Mouse (Mus musculus): ENCODE data around the gene Prcp. TPM values are rescaled to one million over a fixed set of nuclear protein-coding genes. Genes with fewer than 3 reads are reported as not detected.
"Not testable (repeated sequence)": the region's sequence is repeated elsewhere in the genome, so short reads cannot be mapped to it uniquely, and the experiment has no call there.

Gene Prcp
- polyA plus RNA-seq, 1 experiment from 2014 or later, result 32.2 TPM

DNA sequence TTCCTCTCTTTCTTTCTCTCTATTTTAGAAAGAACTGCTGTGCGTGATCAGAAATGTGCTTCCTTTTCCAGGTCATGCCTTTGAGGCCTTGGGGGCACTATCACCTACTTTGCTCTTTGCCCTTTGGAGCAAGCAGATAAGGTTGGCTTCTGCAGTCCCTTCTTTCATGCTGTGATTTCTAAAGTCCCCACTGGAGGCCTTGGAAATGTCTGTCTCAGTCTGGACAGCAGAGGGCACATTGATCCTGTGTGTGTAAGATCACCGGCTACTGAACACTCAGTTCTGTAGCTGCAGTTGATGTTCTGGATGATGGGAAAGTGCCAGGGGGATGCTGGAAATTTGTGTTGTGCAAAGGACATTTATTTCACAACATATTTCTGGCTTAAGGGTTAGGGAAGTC, 22.8 kb downstream of the Prcp start:
- no peak overlapping the region for H3K4me2 ChIP-seq (ENCODE audit: low read depth, low read length)
- H3K27me3 ChIP-seq (replicated peaks; ENCODE audit: control insufficient read depth, insufficient read depth, low read length), result no peaks in the 10 kb centered on the region
- WGBS, result 57% methylated on average over 2 of the region's 2 CpGs
- no peak overlapping the region for H3K9ac ChIP-seq (ENCODE audit: low read depth, low read length)
- no peaks in the 10 kb centered on the region for H3K4me1 ChIP-seq (ENCODE audit: control insufficient read depth, insufficient read depth, low read length)
- no peaks in the 10 kb centered on the region for H3K36me3 ChIP-seq (ENCODE audit: control insufficient read depth, insufficient read depth, low read length)
- ATAC-seq (ENCODE audit: low read depth) (0 out of 2 replicates have a peak, but pooled peaks have one; percentile 60), DNase-seq (ENCODE audit: low spot score) (peak; percentile 32)
- no peak overlapping the region for H3K4me3 ChIP-seq (ENCODE audit: low read depth, low read length)
- H3K9me3 ChIP-seq (ENCODE audit: control insufficient read depth, low read length), result peaks cover 7% of the 10 kb centered on the region
- H3K27ac ChIP-seq (replicated peaks; ENCODE audit: low read depth, low read length), result no peak overlapping the region

DNA sequence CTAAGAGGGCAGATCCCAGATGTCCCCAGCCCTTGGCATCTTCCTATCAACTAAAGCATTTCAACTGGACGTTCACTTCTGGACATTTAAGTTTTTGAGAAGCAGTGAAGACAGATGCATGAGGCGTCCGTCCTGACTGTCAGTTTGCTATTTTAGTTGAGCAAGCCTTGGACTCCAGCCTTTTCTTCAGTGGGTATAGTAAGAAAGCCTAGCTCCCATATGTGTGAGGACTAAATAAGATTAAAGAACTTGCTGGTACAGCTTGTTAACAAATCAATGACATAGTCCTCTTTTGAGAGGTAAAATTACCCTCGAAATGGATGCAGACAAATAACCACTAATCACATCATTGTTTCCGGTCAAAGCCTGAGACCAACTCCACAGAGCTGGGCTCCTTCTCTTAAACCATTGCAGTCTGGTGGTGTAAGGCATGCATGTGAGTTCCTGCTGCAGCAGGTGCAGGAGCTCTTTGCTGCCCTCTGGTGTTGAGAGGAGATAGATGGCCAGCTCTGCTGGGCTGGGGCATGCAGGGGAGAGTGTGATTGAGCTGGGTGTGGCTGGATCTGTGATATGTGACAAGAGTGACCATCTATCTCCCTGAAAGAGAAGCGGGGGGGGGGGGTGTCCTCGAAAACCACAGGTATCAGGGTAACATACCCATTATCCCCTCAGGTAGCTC, 29.2 kb downstream of the Prcp start:
- Histone ChIP-seq H3K4me2 (ENCODE audit: low read depth, low read length) (no peak overlapping the region), H3K4me1 (ENCODE audit: control insufficient read depth, insufficient read depth, low read length) (no peaks in the 10 kb centered on the region), H3K36me3 (ENCODE audit: control insufficient read depth, insufficient read depth, low read length) (no peaks in the 10 kb centered on the region), H3K27me3 (replicated peaks; ENCODE audit: control insufficient read depth, insufficient read depth, low read length) (no peaks in the 10 kb centered on the region), H3K9me3 (ENCODE audit: control insufficient read depth, low read length) (no peaks in the 10 kb centered on the region), H3K9ac (ENCODE audit: low read depth, low read length) (no peak overlapping the region), H3K4me3 (ENCODE audit: low read depth, low read length) (no peak overlapping the region), H3K27ac (replicated peaks; ENCODE audit: low read depth, low read length) (no peak overlapping the region)
- ATAC-seq (ENCODE audit: low read depth) (peak; percentile 90; the same call in 1 of the 2 replicates), DNase-seq (ENCODE audit: low spot score) (peak; percentile 69)
- 44% methylated on average over 7 of the region's 7 CpGs for WGBS

DNA sequence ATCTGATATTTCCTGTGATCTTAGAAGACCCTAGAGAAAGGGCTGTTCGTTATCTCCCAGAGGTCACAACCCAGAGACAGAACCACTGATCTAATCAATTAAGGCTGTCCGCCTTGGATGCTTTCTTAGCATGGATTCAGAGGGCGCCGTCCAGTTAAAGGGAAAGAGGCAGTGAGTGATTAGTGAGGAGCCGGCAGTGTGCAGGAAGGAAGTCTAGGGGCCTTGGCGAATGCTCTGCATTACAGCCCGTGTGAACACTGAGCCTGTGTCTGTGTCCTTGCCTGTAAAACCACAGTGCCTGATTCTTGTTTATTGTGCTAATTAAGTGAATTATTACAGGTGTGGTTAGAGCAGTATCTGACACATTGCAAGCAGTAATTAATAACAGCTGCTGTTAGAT, 30.0 kb downstream of the Prcp start:
- H3K4me2 ChIP-seq (ENCODE audit: low read depth, low read length); H3K27ac ChIP-seq (replicated peaks; ENCODE audit: low read depth, low read length); H3K4me1 ChIP-seq (ENCODE audit: control insufficient read depth, insufficient read depth, low read length); H3K36me3 ChIP-seq (ENCODE audit: control insufficient read depth, insufficient read depth, low read length); H3K9ac ChIP-seq (ENCODE audit: low read depth, low read length); ATAC-seq (ENCODE audit: low read depth); H3K9me3 ChIP-seq (ENCODE audit: control insufficient read depth, low read length); H3K27me3 ChIP-seq (replicated peaks; ENCODE audit: control insufficient read depth, insufficient read depth, low read length); H3K4me3 ChIP-seq (ENCODE audit: low read depth, low read length); DNase-seq (ENCODE audit: low spot score): not testable (repeated sequence)
- 23% methylated on average over 7 of the region's 7 CpGs for WGBS

DNA sequence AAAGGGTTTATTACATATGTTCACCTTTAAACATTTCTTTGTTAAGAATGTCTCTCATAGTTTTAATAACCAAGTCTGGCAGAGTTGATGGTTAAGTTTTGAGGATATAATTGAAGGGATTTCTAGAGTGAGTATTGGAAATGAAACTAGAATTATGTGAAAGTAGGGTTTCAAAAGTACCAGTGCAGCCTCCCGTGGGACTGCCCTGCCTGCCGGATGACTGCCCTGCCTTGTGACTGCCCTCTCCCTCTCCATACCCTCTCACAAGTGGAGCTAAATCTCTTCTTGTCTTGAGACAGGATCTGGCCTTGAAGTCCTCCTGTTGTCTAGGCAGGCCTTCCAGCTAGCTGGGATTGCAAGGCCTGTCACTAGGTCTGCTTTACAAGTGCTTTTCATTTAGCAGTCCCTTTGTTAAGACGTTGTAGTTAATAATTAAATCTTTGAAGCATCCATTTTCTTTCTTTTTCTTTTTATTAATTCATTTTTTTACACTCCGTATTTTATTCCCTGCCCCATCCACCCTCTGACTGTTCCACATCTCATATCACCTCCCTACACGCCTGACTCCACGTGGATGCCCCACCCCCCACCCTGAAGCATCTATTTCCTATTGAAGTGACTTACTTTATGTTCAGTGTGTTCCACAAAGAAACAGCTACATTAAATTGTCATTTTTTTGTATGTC, 46.0 kb downstream of the Prcp start:
- Histone ChIP-seq H3K9me3 (ENCODE audit: control insufficient read depth, low read length) (no peaks in the 10 kb centered on the region), H3K4me2 (ENCODE audit: low read depth, low read length) (no peak overlapping the region), H3K9ac (ENCODE audit: low read depth, low read length) (no peak overlapping the region), H3K4me1 (ENCODE audit: control insufficient read depth, insufficient read depth, low read length) (no peaks in the 10 kb centered on the region), H3K27me3 (replicated peaks; ENCODE audit: control insufficient read depth, insufficient read depth, low read length) (no peaks in the 10 kb centered on the region), H3K36me3 (ENCODE audit: control insufficient read depth, insufficient read depth, low read length) (no peaks in the 10 kb centered on the region), H3K27ac (replicated peaks; ENCODE audit: low read depth, low read length) (no peak overlapping the region), H3K4me3 (ENCODE audit: low read depth, low read length) (no peak overlapping the region)
- WGBS, result 74% methylated on average over 6 of the region's 6 CpGs
- no peak for ATAC-seq (ENCODE audit: low read depth)
- no peak for DNase-seq (ENCODE audit: low spot score)

DNA sequence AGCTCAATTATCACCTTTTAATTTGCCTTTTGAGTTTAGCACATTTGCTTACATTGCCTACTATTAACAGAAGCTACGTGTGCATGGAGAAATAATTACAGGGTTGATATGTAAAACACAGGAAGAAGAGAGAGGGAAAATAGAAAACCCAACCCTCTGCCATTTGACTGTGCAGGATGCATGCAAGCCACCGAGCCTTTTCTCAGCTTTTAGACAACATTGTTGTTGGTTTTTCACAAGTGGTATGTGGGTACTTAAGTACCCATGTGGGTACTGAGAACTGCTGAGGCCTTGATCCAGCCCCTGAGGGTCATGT, 46.5 kb downstream of the Prcp start:
- Histone ChIP-seq H3K27me3 (replicated peaks; ENCODE audit: control insufficient read depth, insufficient read depth, low read length) (no peaks in the 10 kb centered on the region), H3K4me1 (ENCODE audit: control insufficient read depth, insufficient read depth, low read length) (no peaks in the 10 kb centered on the region), H3K4me2 (ENCODE audit: low read depth, low read length) (no peak overlapping the region), H3K9me3 (ENCODE audit: control insufficient read depth, low read length) (no peaks in the 10 kb centered on the region), H3K36me3 (ENCODE audit: control insufficient read depth, insufficient read depth, low read length) (no peaks in the 10 kb centered on the region), H3K27ac (replicated peaks; ENCODE audit: low read depth, low read length) (no peak overlapping the region), H3K4me3 (ENCODE audit: low read depth, low read length) (no peak overlapping the region), H3K9ac (ENCODE audit: low read depth, low read length) (no peak overlapping the region)
- WGBS, result 50% methylated on average over 2 of the region's 2 CpGs
- no peak for DNase-seq (ENCODE audit: low spot score)
- ATAC-seq (ENCODE audit: low read depth), result no peak

DNA sequence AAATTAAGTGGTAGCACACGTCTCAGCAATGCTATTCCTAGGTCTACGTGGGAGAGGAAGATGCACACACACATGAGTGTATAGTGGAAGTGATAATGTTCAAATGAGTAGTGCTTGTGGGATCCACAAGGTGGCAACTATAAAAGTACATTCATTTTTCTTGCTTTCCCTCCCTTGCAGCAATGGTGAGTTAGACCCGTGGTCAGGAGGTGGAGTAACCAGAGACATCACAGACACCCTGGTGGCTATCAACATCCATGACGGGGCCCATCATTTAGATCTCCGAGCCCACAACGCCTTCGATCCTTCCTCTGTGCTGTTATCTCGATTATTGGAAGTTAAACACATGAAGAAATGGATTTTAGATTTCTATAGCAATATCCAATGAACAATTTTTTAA, 58.5 kb downstream of the Prcp start:
- ATAC-seq (ENCODE audit: low read depth), result no peak
- Histone ChIP-seq H3K9me3 (ENCODE audit: control insufficient read depth, low read length) (no peaks in the 10 kb centered on the region), H3K4me2 (ENCODE audit: low read depth, low read length) (no peak overlapping the region), H3K27me3 (replicated peaks; ENCODE audit: control insufficient read depth, insufficient read depth, low read length) (no peaks in the 10 kb centered on the region), H3K4me1 (ENCODE audit: control insufficient read depth, insufficient read depth, low read length) (no peaks in the 10 kb centered on the region), H3K9ac (ENCODE audit: low read depth, low read length) (no peak overlapping the region), H3K36me3 (ENCODE audit: control insufficient read depth, insufficient read depth, low read length) (no peaks in the 10 kb centered on the region), H3K4me3 (ENCODE audit: low read depth, low read length) (no peak overlapping the region), H3K27ac (replicated peaks; ENCODE audit: low read depth, low read length) (no peak overlapping the region)
- WGBS, result 88% methylated on average over 8 of the region's 8 CpGs
- no peak for DNase-seq (ENCODE audit: low spot score)

DNA sequence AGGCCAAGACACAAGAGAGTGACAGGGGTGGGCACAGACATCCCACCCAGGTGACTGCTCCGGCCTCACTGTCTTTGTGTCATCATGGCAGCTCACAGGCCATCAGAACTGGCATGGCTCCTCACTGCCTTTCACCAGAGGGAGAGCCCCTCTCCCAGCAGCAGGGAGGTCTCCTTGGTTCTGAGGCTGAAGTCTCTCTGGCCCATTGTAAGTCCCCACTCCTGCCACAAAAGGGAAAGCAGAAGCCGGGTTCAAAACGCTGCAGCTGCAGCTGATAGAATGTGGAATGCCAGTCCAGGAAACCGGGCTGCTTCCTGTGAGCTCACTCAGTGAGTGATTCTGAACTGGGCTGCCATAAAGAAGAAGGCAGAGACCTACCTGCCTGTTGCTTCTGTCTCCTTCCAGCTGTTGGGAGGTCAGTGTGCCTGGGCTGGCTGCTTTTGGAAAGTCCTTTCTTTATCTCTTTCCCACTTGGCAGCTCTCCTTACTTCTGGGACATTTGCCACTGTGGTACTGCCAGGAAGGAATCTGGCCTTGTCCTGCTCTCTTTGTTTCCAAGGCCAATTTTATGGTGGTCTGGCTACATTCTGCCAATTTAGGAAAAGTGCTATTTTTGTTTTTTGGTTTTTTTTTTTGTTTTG, 59.2 kb downstream of the Prcp start:
- H3K36me3 ChIP-seq (ENCODE audit: control insufficient read depth, insufficient read depth, low read length); H3K4me2 ChIP-seq (ENCODE audit: low read depth, low read length); H3K27ac ChIP-seq (replicated peaks; ENCODE audit: low read depth, low read length); H3K4me1 ChIP-seq (ENCODE audit: control insufficient read depth, insufficient read depth, low read length); H3K4me3 ChIP-seq (ENCODE audit: low read depth, low read length); H3K9ac ChIP-seq (ENCODE audit: low read depth, low read length); H3K27me3 ChIP-seq (replicated peaks; ENCODE audit: control insufficient read depth, insufficient read depth, low read length); H3K9me3 ChIP-seq (ENCODE audit: control insufficient read depth, low read length); ATAC-seq (ENCODE audit: low read depth); DNase-seq (ENCODE audit: low spot score): not testable (repeated sequence)
- WGBS, result 52% methylated on average over 4 of the region's 4 CpGs

DNA sequence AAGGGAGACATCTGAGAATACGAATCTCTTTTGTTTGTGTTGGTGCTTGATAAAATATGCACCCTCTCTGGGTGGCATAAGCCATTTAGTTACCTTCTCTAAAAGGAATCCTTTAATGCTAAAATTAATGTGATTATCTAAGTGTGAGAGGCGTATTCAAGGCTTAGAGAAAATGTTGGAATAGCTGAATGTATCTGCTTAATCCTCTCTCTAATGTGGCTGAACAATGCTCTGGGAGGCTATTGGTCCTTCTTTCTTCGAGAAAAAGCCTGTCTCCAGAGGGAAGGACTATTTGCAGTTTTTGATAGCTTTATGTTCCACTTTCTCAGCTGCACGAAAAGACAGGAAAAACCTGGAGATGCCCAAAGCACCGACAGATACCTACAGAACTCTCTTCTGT, 62.5 kb downstream of the Prcp start:
- H3K4me2 ChIP-seq (ENCODE audit: low read depth, low read length), result no peak overlapping the region
- DNase-seq (ENCODE audit: low spot score) (no peak), ATAC-seq (ENCODE audit: low read depth) (no peak)
- no peaks in the 10 kb centered on the region for H3K36me3 ChIP-seq (ENCODE audit: control insufficient read depth, insufficient read depth, low read length)
- H3K27ac ChIP-seq (replicated peaks; ENCODE audit: low read depth, low read length), result no peak overlapping the region
- H3K4me3 ChIP-seq (ENCODE audit: low read depth, low read length), result no peak overlapping the region
- no peak overlapping the region for H3K9ac ChIP-seq (ENCODE audit: low read depth, low read length)
- 0 out of 2 replicates have a peak, but pooled peaks cover 4% of the 10 kb centered on the region for H3K9me3 ChIP-seq (ENCODE audit: control insufficient read depth, low read length)
- H3K4me1 ChIP-seq (ENCODE audit: control insufficient read depth, insufficient read depth, low read length), result no peaks in the 10 kb centered on the region; the same call in 1 of the 2 replicates
- no peaks in the 10 kb centered on the region for H3K27me3 ChIP-seq (replicated peaks; ENCODE audit: control insufficient read depth, insufficient read depth, low read length)
- WGBS, result 53% methylated on average over 5 of the region's 5 CpGs

Measured in embryonic facial prominence, embryonic 14.5 days (tissue).